Mouse (Mus musculus): Measurements from ENCODE around the gene Myt1l.

DNA sequence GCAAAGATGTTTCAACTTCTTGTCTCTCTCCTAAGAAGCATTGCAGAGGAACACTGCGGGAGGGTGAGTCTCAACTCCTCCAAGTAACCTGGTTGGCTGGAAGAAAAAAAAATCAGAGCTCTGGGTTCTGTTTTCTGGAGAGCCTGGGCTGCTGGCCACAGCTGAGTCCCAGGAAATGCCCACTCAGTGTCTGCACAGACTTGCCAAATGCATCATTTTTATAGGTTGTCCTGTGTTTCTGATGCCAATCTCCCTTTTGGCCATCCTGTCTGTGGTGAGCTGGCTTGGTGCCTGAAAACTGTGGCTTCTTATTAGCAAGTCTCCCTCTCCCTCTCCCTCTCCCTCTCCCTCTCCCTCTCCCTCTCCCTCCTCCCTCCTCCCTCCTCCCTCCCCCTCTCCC is 65.6 kb downstream of the Myt1l start:
- TF ChIP-seq POLR2A (IDR thresholded peaks at IDR 0.05; ENCODE audit: low read depth, low read length) (no peak), CTCF (conservative IDR thresholded peaks at IDR 0.05; ENCODE audit: insufficient read depth, insufficient read length, low read depth, low read length) (no peak)

Measured in kidney, adult 2 months (tissue).